Mouse (Mus musculus): ENCODE measurements around the gene Defb19.

The Defb19 gene

GRCm38 (mm10) chr2:152580107-152580506 lies at the start of gene Defb19:
TSS of gene Defb19 (minus strand) at chr2:152580312.
- no peak for DNase-seq (ENCODE audit: low spot score in 2 of 2)

- DNase-seq (ENCODE audit: low spot score in 2 of 2): no peak
Observed at GRCm38 (mm10) chr2:152629904-152630303, 49.8 kb upstream of the Defb19 start.

- no peak for DNase-seq (ENCODE audit: low spot score in 2 of 2)
Observed at GRCm38 (mm10) chr2:152629239-152629638, 49.1 kb upstream of the Defb19 start.

GRCm38 (mm10) chr2:152628066-152628465 lies 48.0 kb upstream of the Defb19 start:
- no peak for DNase-seq (ENCODE audit: low spot score in 2 of 2)

GRCm38 (mm10) chr2:152626774-152627591 lies 46.9 kb upstream of the Defb19 start, which contains the start of gene Rem1:
TSS of gene Rem1 (plus strand) at chr2:152626951.
- DNase-seq (ENCODE audit: low spot score in 2 of 2): no peak

GRCm38 (mm10) chr2:152625256-152625655 lies 45.1 kb upstream of the Defb19 start:
- no peak for DNase-seq (ENCODE audit: low spot score in 2 of 2)

GRCm38 (mm10) chr2:152624566-152624965 lies 44.5 kb upstream of the Defb19 start:
- no peak for DNase-seq (ENCODE audit: low spot score in 2 of 2)

- no peak for DNase-seq (ENCODE audit: low spot score in 2 of 2)
Observed at GRCm38 (mm10) chr2:152622953-152623352, 42.8 kb upstream of the Defb19 start, which contains the start of gene Defb25. TSS of gene Defb25 (minus strand) at chr2:152623053.

GRCm38 (mm10) chr2:152622151-152622550 lies 42.0 kb upstream of the Defb19 start:
- no peak for DNase-seq (ENCODE audit: low spot score in 2 of 2)

- DNase-seq (ENCODE audit: low spot score in 2 of 2): no peak
Observed at GRCm38 (mm10) chr2:152620367-152621134, 40.4 kb upstream of the Defb19 start.

- DNase-seq (ENCODE audit: low spot score in 2 of 2): no peak
Observed at GRCm38 (mm10) chr2:152617374-152617773, 37.3 kb upstream of the Defb19 start.

- no peak for DNase-seq (ENCODE audit: low spot score in 2 of 2)
Observed at GRCm38 (mm10) chr2:152616470-152616869, 36.4 kb upstream of the Defb19 start.

- DNase-seq (ENCODE audit: low spot score in 2 of 2): peak; percentile 68 to 71
Observed at GRCm38 (mm10) chr2:152615563-152615962, 35.5 kb upstream of the Defb19 start.

GRCm38 (mm10) chr2:152612193-152612592 lies 32.1 kb upstream of the Defb19 start:
- peak in 1 of 2 experiments; percentile 46 for DNase-seq (ENCODE audit: low spot score in 2 of 2)

- no peak for DNase-seq (ENCODE audit: low spot score in 2 of 2)
Observed at GRCm38 (mm10) chr2:152608719-152609118, 28.6 kb upstream of the Defb19 start.

- no peak for DNase-seq (ENCODE audit: low spot score in 2 of 2)
Observed at GRCm38 (mm10) chr2:152607746-152608145, 27.6 kb upstream of the Defb19 start.

- DNase-seq (ENCODE audit: low spot score in 2 of 2): no peak
Observed at GRCm38 (mm10) chr2:152604057-152604456, 23.9 kb upstream of the Defb19 start, which contains the start of gene Defb36. TSS of gene Defb36 (plus strand) at chr2:152604327.

- DNase-seq (ENCODE audit: low spot score in 2 of 2): no peak
Observed at GRCm38 (mm10) chr2:152601275-152601960, 21.3 kb upstream of the Defb19 start.

GRCm38 (mm10) chr2:152600076-152600475 lies 20.0 kb upstream of the Defb19 start:
- no peak for DNase-seq (ENCODE audit: low spot score in 2 of 2)

GRCm38 (mm10) chr2:152599299-152599698 lies 19.2 kb upstream of the Defb19 start, which contains the start of gene Defb45:
TSS of gene Defb45 (minus strand) at chr2:152599399.
- no peak for DNase-seq (ENCODE audit: low spot score in 2 of 2)

- DNase-seq (ENCODE audit: low spot score in 2 of 2): no peak
Observed at GRCm38 (mm10) chr2:152589021-152589420, 8.9 kb upstream of the Defb19 start.

- DNase-seq (ENCODE audit: low spot score in 2 of 2): no peak
Observed at GRCm38 (mm10) chr2:152588450-152588849, 8.3 kb upstream of the Defb19 start.
